ENCODE assay signal across 7 mouse cellular contexts in genomic region chr7:111896255-111896654, GRCm38 (mm10).
DNase-seq lines count a peak whose midpoint lies in the region.

No protein-coding gene starts in this region.

- peak; percentile 47 for DNase-seq in urinary bladder, postnatal 14 days (ENCODE audit: low spot score)
- DNase-seq in urinary bladder, adult 2 months (ENCODE audit: low spot score): no peak
- DNase-seq in cerebellum, postnatal 36 days: peak; percentile 75 to 85
- DNase-seq in heart, postnatal 10 days: peak; percentile 67 to 72
- peak; percentile 81 to 88 for DNase-seq in left cerebral cortex, postnatal 25 days (ENCODE audit: low spot score in 2 of 2)
- peak; percentile 88 to 91 for DNase-seq in right cerebral cortex, postnatal 10 days (ENCODE audit: low spot score in 2 of 2)
- no peak for DNase-seq in yolk sac, embryonic 10.5 days (ENCODE audit: low spot score)

- intact Hi-C loops in heart, postnatal 10 days (cut with DNase I): no loop called here
- intact Hi-C loops in left cerebral cortex, postnatal 25 days (cut with DNase I): no loop called here

Comparison
In these comparisons a context has a peak if more than half of its experiments do, and no peak if none do; other contexts are left out.
1. DNase-seq: peak in urinary bladder, postnatal 14 days (single experiment), cerebellum, postnatal 36 days (2 of 2), heart, postnatal 10 days (2 of 2), left cerebral cortex, postnatal 25 days (2 of 2) and right cerebral cortex, postnatal 10 days (2 of 2); none in urinary bladder, adult 2 months (single experiment) and yolk sac, embryonic 10.5 days (single experiment).